Mouse (Mus musculus) myocyte (in vitro differentiated cells): ENCODE results near the gene Tmem88b.

ENCODE experiments used
- E2F4 ChIP-seq: IDR thresholded peaks from one replicate; pipeline ENCODE4 v1.6.1; 2011; ENCODE audit warnings: mild to moderate bottlenecking, control low read depth, moderate library complexity; ENCODE audit not compliant: insufficient read depth
- MAX ChIP-seq: IDR thresholded peaks from one replicate; pipeline ENCODE4 v1.6.1; 2011; ENCODE audit warnings: low read depth, mild to moderate bottlenecking, control low read depth
- MYOG ChIP-seq, 3 experiments: IDR thresholded peaks; one replicate each; pipeline ENCODE4 v1.6.1; 2011; ENCODE audit warnings: control low read depth in 2 of 3, low read depth in 2 of 3, mild to moderate bottlenecking in 2 of 3; ENCODE audit not compliant: insufficient read length in 2 of 3, control insufficient read depth in 1 of 3, insufficient read depth in 1 of 3
- POLR2A ChIP-seq: IDR thresholded peaks from one replicate; pipeline ENCODE4 v1.6.1; 2011; ENCODE audit warnings: low read depth, mild to moderate bottlenecking, control low read depth, moderate library complexity; ENCODE audit not compliant: insufficient read length
- POLR2AphosphoS2 ChIP-seq: IDR thresholded peaks from one replicate; pipeline ENCODE4 v1.6.1; 2011; ENCODE audit warnings: low read depth, control low read depth; ENCODE audit not compliant: insufficient read length
- REST ChIP-seq: IDR thresholded peaks from one replicate; pipeline ENCODE4 v1.6.1; 2011; ENCODE audit warnings: mild to moderate bottlenecking, control low read depth, moderate library complexity; ENCODE audit not compliant: insufficient read depth, insufficient read length
- SRF ChIP-seq: IDR thresholded peaks from one replicate; pipeline ENCODE4 v1.6.1; 2011; ENCODE audit warnings: low read depth; ENCODE audit not compliant: control insufficient read depth, insufficient read length
- TCF12 ChIP-seq: IDR thresholded peaks from one replicate; pipeline ENCODE4 v1.6.1; 2011; ENCODE audit warnings: mild to moderate bottlenecking, control low read depth; ENCODE audit not compliant: poor library complexity, insufficient read depth, severe bottlenecking
- TCF3 ChIP-seq: IDR thresholded peaks from one replicate; pipeline ENCODE4 v1.6.1; 2011; ENCODE audit warnings: low read depth, control low read depth; ENCODE audit not compliant: insufficient read length
- USF1 ChIP-seq: IDR thresholded peaks from one replicate; pipeline ENCODE4 v1.6.1; 2011; ENCODE audit warnings: low read depth, mild to moderate bottlenecking, control low read depth, moderate library complexity

DNA sequence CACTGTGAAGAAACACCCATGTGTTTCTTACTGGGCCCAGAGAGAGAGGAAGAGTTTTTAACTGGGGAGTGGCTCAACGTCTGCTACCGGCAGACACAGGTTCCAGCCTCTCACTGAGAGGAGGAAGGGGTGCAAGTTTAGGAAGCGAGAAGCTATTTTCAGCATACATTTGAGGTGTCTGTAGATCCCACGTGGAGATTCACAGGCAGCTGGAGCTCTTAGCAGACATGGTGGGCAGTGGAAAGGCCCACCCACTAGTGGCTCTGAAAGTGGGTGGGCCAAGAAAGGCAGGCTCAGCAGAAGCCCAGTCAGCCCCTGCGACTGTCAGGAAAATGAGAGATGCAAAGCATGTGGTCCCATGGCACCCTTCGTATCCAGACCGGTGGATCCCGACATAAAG is 47.4 kb downstream of the Tmem88b start:
- no peak for TF ChIP-seq POLR2AphosphoS2
- TF ChIP-seq POLR2A: no peak
- no peak for TF ChIP-seq USF1
- no peak for TF ChIP-seq TCF12
- TF ChIP-seq MYOG (IDR thresholded peaks at IDR 0.05; ENCODE audit: control insufficient read depth in 1 of 3, insufficient read depth in 1 of 3, insufficient read length in 2 of 3, low read depth in 2 of 3): no peak
- TF ChIP-seq TCF3: no peak
- TF ChIP-seq MAX: no peak
- no peak for TF ChIP-seq SRF
- no peak for TF ChIP-seq E2F4
- TF ChIP-seq REST: no peak
